Mouse (Mus musculus) kidney, embryonic 16.5 days (tissue): Measurements from ENCODE around the gene Ppard. TPM values are rescaled to one million over a fixed set of nuclear protein-coding genes. Genes with fewer than 3 reads are reported as not detected.

Experiments used
- ATAC-seq: fragments of 200-750 bp; cut with Nextera tagmentation; 2 replicates; pipeline ENCODE4 v1.8.0; 2017; ENCODE audit warnings: moderate TSS enrichment; ENCODE audit not compliant: low FRiP score, low TSS enrichment
- H3K27ac ChIP-seq: fragments of 300-500 bp; sonication (generic); 2 replicates; pipeline ENCODE4 v1.5.1; 2014; ENCODE audit warnings: low read length
- H3K27me3 ChIP-seq: fragments of 300-500 bp; sonication (generic); 2 replicates; pipeline ENCODE4 v1.6.1; 2014; ENCODE audit warnings: low read length, control low read depth, mixed read lengths; ENCODE audit not compliant: insufficient read depth
- H3K36me3 ChIP-seq: fragments of 300-500 bp; sonication (generic); 2 replicates; pipeline ENCODE4 v1.6.1; 2014; ENCODE audit warnings: low read length, control low read depth, mixed read lengths; ENCODE audit not compliant: insufficient read depth
- H3K4me1 ChIP-seq: fragments of 300-500 bp; sonication (generic); 2 replicates; pipeline ENCODE4 v1.6.1; 2014; ENCODE audit warnings: low read length, control low read depth, mixed read lengths; ENCODE audit not compliant: insufficient read depth
- H3K4me2 ChIP-seq: fragments of 300-500 bp; sonication (generic); replicated peaks from 2 replicates; pipeline ENCODE4 v1.6.1; 2014; ENCODE audit warnings: low read depth, low read length
- H3K4me3 ChIP-seq: fragments of 300-500 bp; sonication (generic); 2 replicates; pipeline ENCODE4 v1.5.1; 2014; ENCODE audit warnings: mild to moderate bottlenecking, low read length
- H3K9ac ChIP-seq: fragments of 300-500 bp; sonication (generic); replicated peaks from 2 replicates; pipeline ENCODE4 v1.6.1; 2014; ENCODE audit warnings: low read length
- H3K9me3 ChIP-seq: fragments of 300-500 bp; sonication (generic); 2 replicates; pipeline ENCODE4 v1.6.1; 2016; ENCODE audit warnings: low read length, control low read depth
- WGBS: fragments of 180-500 bp; shearing (Covaris S2); extraction: QIAGEN DNeasy Blood & Tissue Kit; methylation state at CpG from one replicate; pipeline ENCODE4 v1.1.7; 2014; 5-methylcytosine and 5-hydroxymethylcytosine counted together
- polyA plus RNA-seq: library from polyadenylated mRNA; unstranded; fragments of >200 nt; fragmentation: Nextera tagmentation; extraction: Ambion mirVana; gene quantifications from 2 replicates; pipeline ENCODE4 v1.2.1, GENCODE M21; 2015

Ppard gene
- polyA plus RNA-seq, 1 experiment from 2014 or later = 2.2 TPM

GRCm38 (mm10) chr17:28299669-28300320 is 67.3 kb downstream of the Ppard start:
- peak; percentile 53; the same call in 1 of the 2 replicates for ATAC-seq
- Histone ChIP-seq H3K27me3 (no peaks in the 10 kb centered on the region), H3K4me2 (no peak overlapping the region), H3K4me1 (peaks cover 12% of the 10 kb centered on the region), H3K27ac (0 out of 2 replicates have a peak overlapping the region, but pooled peaks have one; percentile 39), H3K4me3 (no peak overlapping the region), H3K9me3 (no peaks in the 10 kb centered on the region), H3K36me3 (peaks cover 7% of the 10 kb centered on the region), H3K9ac (no peak overlapping the region; the same call in 1 of the 2 replicates)
- 34% methylated on average over 10 of the region's 11 CpGs for WGBS

DNA sequence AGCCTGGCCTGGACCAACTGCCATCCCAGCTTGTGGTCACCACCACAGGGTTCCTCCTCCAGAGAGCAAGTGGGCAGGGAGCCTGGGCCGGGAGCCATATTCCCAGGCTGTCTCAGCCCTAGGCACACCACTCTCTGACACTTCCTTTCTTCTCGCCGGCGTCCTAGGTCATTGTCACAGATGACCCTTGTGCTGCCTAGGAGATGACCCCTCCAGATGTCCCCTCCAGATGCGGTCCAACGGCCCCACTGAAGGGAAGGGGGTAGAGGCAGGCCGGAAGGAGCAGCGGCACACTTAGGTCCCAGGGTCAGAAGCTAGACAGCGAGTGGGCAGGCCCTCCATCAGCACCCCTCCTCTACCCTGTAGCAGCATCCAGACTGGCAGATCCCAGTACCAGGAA is 67.8 kb downstream of the Ppard start:
- peak; percentile 53; the same call in 1 of the 2 replicates for ATAC-seq
- WGBS = 44% methylated on average over 9 of the region's 9 CpGs
- Histone ChIP-seq H3K27ac (0 out of 2 replicates have a peak overlapping the region, but pooled peaks have one; percentile 39), H3K27me3 (no peaks in the 10 kb centered on the region), H3K9ac (no peak overlapping the region; the same call in 1 of the 2 replicates), H3K4me3 (no peak overlapping the region), H3K9me3 (no peaks in the 10 kb centered on the region), H3K36me3 (peaks cover 7% of the 10 kb centered on the region), H3K4me1 (peaks cover 12% of the 10 kb centered on the region), H3K4me2 (no peak overlapping the region)

- no peak overlapping the region for H3K4me3 ChIP-seq
- H3K9me3 ChIP-seq = no peaks in the 10 kb centered on the region
- peaks cover 7% of the 10 kb centered on the region for H3K36me3 ChIP-seq
- ATAC-seq = no peak; the same call in 1 of the 2 replicates
- peaks cover 12% of the 10 kb centered on the region for H3K4me1 ChIP-seq
- 59% methylated on average over 3 of the region's 3 CpGs for WGBS
- H3K9ac ChIP-seq = no peak overlapping the region
- no peak overlapping the region for H3K4me2 ChIP-seq
- no peaks in the 10 kb centered on the region for H3K27me3 ChIP-seq
- no peak overlapping the region for H3K27ac ChIP-seq
Measured at GRCm38 (mm10) chr17:28300850-28301249, 68.3 kb downstream of the Ppard start.

DNA sequence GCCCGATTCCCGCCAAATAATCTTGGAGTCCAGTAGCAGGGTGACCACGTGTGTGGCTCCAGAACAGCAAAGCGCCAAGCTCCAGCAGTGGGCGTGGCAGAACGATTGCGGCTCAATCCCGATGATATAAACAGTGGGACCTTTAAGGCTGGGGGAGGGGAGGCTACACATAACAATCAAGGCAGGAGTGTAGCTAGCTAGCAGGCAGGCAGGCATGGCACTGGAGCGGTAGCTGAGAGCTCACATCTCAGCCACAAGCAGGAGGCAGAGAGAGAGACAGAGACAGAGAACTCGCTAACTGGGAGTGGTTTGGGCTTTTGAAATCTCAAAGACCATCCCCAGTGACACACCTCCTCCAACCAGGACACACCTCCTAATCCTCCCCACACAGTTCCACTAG is 72.7 kb downstream of the Ppard start:
- WGBS = 48% methylated on average over 10 of the region's 10 CpGs
- no peak overlapping the region for H3K4me2 ChIP-seq
- H3K9ac ChIP-seq = no peak overlapping the region
- ATAC-seq = no peak
- no peaks in the 10 kb centered on the region for H3K9me3 ChIP-seq
- peaks cover 9% of the 10 kb centered on the region; the same call in 1 of the 2 replicates for H3K4me1 ChIP-seq
- H3K27ac ChIP-seq = no peak overlapping the region
- no peaks in the 10 kb centered on the region for H3K27me3 ChIP-seq
- no peaks in the 10 kb centered on the region; the same call in 1 of the 2 replicates for H3K36me3 ChIP-seq
- no peak overlapping the region for H3K4me3 ChIP-seq

- no peaks in the 10 kb centered on the region for H3K27me3 ChIP-seq
Measured at GRCm38 (mm10) chr17:28308297-28309195, 76.0 kb downstream of the Ppard start.

GRCm38 (mm10) chr17:28310831-28311230 is 78.3 kb downstream of the Ppard start:
- no peaks in the 10 kb centered on the region for H3K27me3 ChIP-seq
- H3K4me3 ChIP-seq = no peak overlapping the region
- peaks cover 5% of the 10 kb centered on the region for H3K36me3 ChIP-seq
- peaks cover 29% of the 10 kb centered on the region for H3K4me1 ChIP-seq
- H3K9me3 ChIP-seq = no peaks in the 10 kb centered on the region
- H3K27ac ChIP-seq = no peak overlapping the region
- 66% methylated on average over 3 of the region's 3 CpGs for WGBS
- no peak overlapping the region for H3K9ac ChIP-seq
- no peak overlapping the region for H3K4me2 ChIP-seq
- no peak for ATAC-seq

More at GRCm38 (mm10) chr17:28308297-28309195, 76.0 kb downstream of the Ppard start:
- H3K9me3 ChIP-seq = no peaks in the 10 kb centered on the region
- H3K36me3 ChIP-seq = no peaks in the 10 kb centered on the region
- WGBS = 10% methylated on average over 18 of the region's 18 CpGs
- no peak overlapping the region for H3K9ac ChIP-seq
- ATAC-seq = no peak; the same call in 1 of the 2 replicates
- no peak overlapping the region for H3K27ac ChIP-seq
- peak overlapping the region; percentile 33 for H3K4me2 ChIP-seq
- peaks cover 11% of the 10 kb centered on the region; the same call in 1 of the 2 replicates for H3K4me1 ChIP-seq
- no peak overlapping the region for H3K4me3 ChIP-seq

DNA sequence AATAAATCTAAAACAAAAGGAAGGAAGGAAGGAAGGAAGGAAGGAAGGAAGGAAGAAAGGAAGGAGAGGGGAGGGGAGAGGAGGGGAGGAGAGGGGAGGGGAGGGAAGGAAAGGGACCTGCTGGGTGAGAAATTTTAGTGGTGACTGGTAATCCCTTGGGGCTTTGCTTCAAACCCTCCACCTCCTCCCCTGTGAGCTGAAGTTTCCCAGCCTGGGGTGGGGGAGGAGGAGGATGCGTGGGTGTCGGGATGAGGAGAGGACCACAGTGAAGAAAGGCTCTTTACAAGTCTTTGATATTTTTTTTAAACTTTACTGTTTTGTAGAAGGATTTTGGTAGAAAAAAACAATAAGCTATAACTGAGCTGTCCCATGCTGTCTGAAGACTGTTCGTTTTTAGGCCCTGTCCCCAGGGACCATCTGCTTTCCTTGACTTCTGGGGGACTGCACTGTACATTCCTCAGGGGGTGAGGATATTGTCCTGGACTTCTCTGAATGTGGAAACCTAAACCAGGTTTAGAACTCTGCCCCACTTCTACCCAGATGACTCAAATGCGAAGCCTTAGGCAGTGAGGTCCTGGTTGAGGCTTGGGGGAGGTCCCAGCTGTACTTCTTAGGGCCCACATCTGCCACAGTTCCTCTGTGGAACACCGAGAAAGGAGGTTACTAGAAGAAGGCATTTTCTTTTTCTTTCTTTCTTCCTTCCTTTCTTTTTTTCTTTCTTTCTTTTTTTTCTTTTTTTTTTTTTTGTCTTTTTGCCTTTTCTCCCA is 79.0 kb downstream of the Ppard start:
- Histone ChIP-seq H3K9me3 (no peaks in the 10 kb centered on the region), H3K27me3 (no peaks in the 10 kb centered on the region), H3K4me1 (peaks cover 30% of the 10 kb centered on the region), H3K27ac (no peak overlapping the region), H3K4me2 (no peak overlapping the region), H3K4me3 (no peak overlapping the region), H3K36me3 (peaks cover 11% of the 10 kb centered on the region), H3K9ac (no peak overlapping the region)
- 54% methylated on average over 5 of the region's 5 CpGs for WGBS
- ATAC-seq = no peak

DNA sequence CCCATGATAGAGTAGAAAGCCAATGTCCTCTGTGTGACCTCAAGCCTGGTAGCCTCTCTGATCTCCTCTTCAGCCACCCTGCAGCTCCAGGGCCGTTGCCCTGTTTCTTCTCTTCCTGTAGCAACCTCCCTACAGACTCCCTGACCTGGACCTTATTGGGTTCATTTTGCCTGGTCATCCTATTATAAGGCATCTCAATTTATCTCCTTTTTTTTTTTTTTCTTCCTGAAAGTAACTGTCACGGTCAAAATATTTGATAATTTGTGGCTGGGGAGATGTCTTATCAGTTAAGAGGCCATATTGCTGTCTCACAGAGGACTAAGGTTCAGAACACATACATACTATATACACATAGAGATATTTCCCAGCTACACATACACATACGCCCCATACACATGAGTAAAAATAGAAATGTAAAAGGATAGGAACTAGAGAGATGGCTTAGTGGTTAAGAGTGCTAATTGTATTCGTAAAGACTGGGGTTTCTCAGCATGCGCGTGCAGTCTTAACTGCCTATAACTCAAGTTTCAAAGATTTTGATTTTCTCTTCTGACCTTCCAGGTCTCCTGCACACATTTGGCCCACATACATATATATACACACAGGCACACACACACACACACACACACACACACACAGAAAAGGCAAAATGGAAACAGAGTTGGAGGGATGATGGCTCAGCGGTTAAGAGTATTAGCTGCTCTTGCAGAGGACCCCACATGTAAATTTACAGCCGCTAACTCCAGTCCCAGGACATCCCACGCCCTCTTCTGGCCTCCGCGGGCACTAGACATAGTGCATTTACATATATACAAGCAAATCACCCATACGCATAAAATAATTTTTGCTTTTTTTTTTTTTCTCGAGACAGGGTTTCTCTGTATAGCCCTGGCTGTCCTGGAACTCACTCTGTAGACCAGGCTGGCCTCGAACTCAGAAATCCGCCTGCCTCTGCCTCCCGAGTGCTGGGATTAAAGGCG is 80.0 kb downstream of the Ppard start:
- H3K4me1 ChIP-seq = peaks cover 32% of the 10 kb centered on the region
- H3K36me3 ChIP-seq = peaks cover 19% of the 10 kb centered on the region
- peak; percentile 11 for ATAC-seq
- peak overlapping the region; percentile 56 for H3K9ac ChIP-seq
- 26% methylated on average over 17 of the region's 17 CpGs for WGBS
- H3K4me2 ChIP-seq = peak overlapping the region; percentile 78
- no peaks in the 10 kb centered on the region for H3K9me3 ChIP-seq
- H3K27me3 ChIP-seq = no peaks in the 10 kb centered on the region
- H3K4me3 ChIP-seq = peak overlapping the region; percentile 75
- H3K27ac ChIP-seq = peak overlapping the region; percentile 75
